Mouse (Mus musculus): ENCODE results near the gene Tmem150b.

Tmem150b gene

GRCm38 (mm10) chr7:4739544-4740275 lies 14.7 kb upstream of the Tmem150b start, which contains the start of gene Kmt5c:
TSS of gene Kmt5c (plus strand) at chr7:4740115.
- H3K36me3 ChIP-seq (ENCODE audit: insufficient read depth, low read length), result peaks cover 35% of the 10 kb centered on the region
- no peak for TF ChIP-seq CTCF (conservative IDR thresholded peaks at IDR 0.05; ENCODE audit: low read length)
- TF ChIP-seq NANOG (IDR thresholded peaks at IDR 0.05; ENCODE audit: borderline replicate concordance, low read length), result peak; percentile 64; the same call in 1 of the 2 replicates
- no peaks in the 10 kb centered on the region for H3K27me3 ChIP-seq (ENCODE audit: insufficient read depth, low read length)
- peaks cover 50% of the 10 kb centered on the region for H3K4me1 ChIP-seq (replicated peaks; ENCODE audit: low read depth, low read length)
- H3K4me3 ChIP-seq (replicated peaks; ENCODE audit: low read length), result peak within 1 kb of the TSS; percentile 96
- no peaks in the 10 kb centered on the region for H3K9me3 ChIP-seq (ENCODE audit: low read length)

- no peaks in the 10 kb centered on the region for H3K9me3 ChIP-seq (ENCODE audit: low read length)
- TF ChIP-seq NANOG (IDR thresholded peaks at IDR 0.05; ENCODE audit: borderline replicate concordance, low read length), result no peak
- TF ChIP-seq POU5F1 (IDR thresholded peaks at IDR 0.05; ENCODE audit: borderline replicate concordance, low read length), result no peak
- no peak for TF ChIP-seq CTCF (conservative IDR thresholded peaks at IDR 0.05; ENCODE audit: low read length)
- H3K36me3 ChIP-seq (ENCODE audit: insufficient read depth, low read length), result peaks cover 29% of the 10 kb centered on the region
- no peaks in the 10 kb centered on the region for H3K27me3 ChIP-seq (ENCODE audit: insufficient read depth, low read length)
- peaks cover 45% of the 10 kb centered on the region for H3K4me1 ChIP-seq (replicated peaks; ENCODE audit: low read depth, low read length)
- H3K4me3 ChIP-seq (replicated peaks; ENCODE audit: low read length), result peak overlapping the region; percentile 74
Measured at GRCm38 (mm10) chr7:4739041-4739543, 14.0 kb upstream of the Tmem150b start.

GRCm38 (mm10) chr7:4732968-4733392 lies 7.9 kb upstream of the Tmem150b start:
- H3K36me3 ChIP-seq (ENCODE audit: insufficient read depth, low read length), result no peaks in the 10 kb centered on the region
- H3K4me3 ChIP-seq (replicated peaks; ENCODE audit: low read length), result no peak overlapping the region
- H3K27me3 ChIP-seq (ENCODE audit: insufficient read depth, low read length), result no peaks in the 10 kb centered on the region
- H3K9me3 ChIP-seq (ENCODE audit: low read length), result no peaks in the 10 kb centered on the region
- H3K4me1 ChIP-seq (replicated peaks; ENCODE audit: low read depth, low read length), result peaks cover 9% of the 10 kb centered on the region
- no peak for TF ChIP-seq POU5F1 (IDR thresholded peaks at IDR 0.05; ENCODE audit: borderline replicate concordance, low read length)
- no peak for TF ChIP-seq NANOG (IDR thresholded peaks at IDR 0.05; ENCODE audit: borderline replicate concordance, low read length)
- TF ChIP-seq CTCF (conservative IDR thresholded peaks at IDR 0.05; ENCODE audit: low read length), result no peak

- Histone ChIP-seq H3K9me3 (ENCODE audit: low read length) (no peaks in the 10 kb centered on the region), H3K36me3 (ENCODE audit: insufficient read depth, low read length) (no peaks in the 10 kb centered on the region), H3K4me1 (replicated peaks; ENCODE audit: low read depth, low read length) (no peaks in the 10 kb centered on the region), H3K27me3 (ENCODE audit: insufficient read depth, low read length) (no peaks in the 10 kb centered on the region), H3K4me3 (replicated peaks; ENCODE audit: low read length) (no peak overlapping the region)
- TF ChIP-seq CTCF (conservative IDR thresholded peaks at IDR 0.05; ENCODE audit: low read length) (no peak), NANOG (IDR thresholded peaks at IDR 0.05; ENCODE audit: borderline replicate concordance, low read length) (no peak), POU5F1 (IDR thresholded peaks at IDR 0.05; ENCODE audit: borderline replicate concordance, low read length) (no peak)
Measured at GRCm38 (mm10) chr7:4731090-4731489, 6.0 kb upstream of the Tmem150b start.

GRCm38 (mm10) chr7:4724359-4724758 lies 690 bp downstream of the Tmem150b start:
- H3K36me3 ChIP-seq (ENCODE audit: insufficient read depth, low read length), result no peaks in the 10 kb centered on the region
- no peak overlapping the region for H3K4me3 ChIP-seq (replicated peaks; ENCODE audit: low read length)
- peaks cover 17% of the 10 kb centered on the region for H3K27me3 ChIP-seq (ENCODE audit: insufficient read depth, low read length)
- no peaks in the 10 kb centered on the region for H3K9me3 ChIP-seq (ENCODE audit: low read length)
- TF ChIP-seq POU5F1 (IDR thresholded peaks at IDR 0.05; ENCODE audit: borderline replicate concordance, low read length), result no peak
- no peak for TF ChIP-seq NANOG (IDR thresholded peaks at IDR 0.05; ENCODE audit: borderline replicate concordance, low read length)
- TF ChIP-seq CTCF (conservative IDR thresholded peaks at IDR 0.05; ENCODE audit: low read length), result no peak
- peaks cover 2% of the 10 kb centered on the region; the same call in 1 of the 2 replicates for H3K4me1 ChIP-seq (replicated peaks; ENCODE audit: low read depth, low read length)

- Histone ChIP-seq H3K9me3 (ENCODE audit: low read length) (no peaks in the 10 kb centered on the region), H3K27me3 (ENCODE audit: insufficient read depth, low read length) (peaks cover 17% of the 10 kb centered on the region), H3K4me1 (replicated peaks; ENCODE audit: low read depth, low read length) (peaks cover 6% of the 10 kb centered on the region; the same call in 1 of the 2 replicates), H3K36me3 (ENCODE audit: insufficient read depth, low read length) (no peaks in the 10 kb centered on the region), H3K4me3 (replicated peaks; ENCODE audit: low read length) (no peak overlapping the region)
- TF ChIP-seq POU5F1 (IDR thresholded peaks at IDR 0.05; ENCODE audit: borderline replicate concordance, low read length) (no peak), NANOG (IDR thresholded peaks at IDR 0.05; ENCODE audit: borderline replicate concordance, low read length) (no peak), CTCF (conservative IDR thresholded peaks at IDR 0.05; ENCODE audit: low read length) (no peak)
Measured at GRCm38 (mm10) chr7:4723508-4723907, 1.5 kb downstream of the Tmem150b start.

GRCm38 (mm10) chr7:4719276-4719675 lies 5.8 kb downstream of the Tmem150b start:
- H3K36me3 ChIP-seq (ENCODE audit: insufficient read depth, low read length), result peaks cover 25% of the 10 kb centered on the region
- no peaks in the 10 kb centered on the region for H3K9me3 ChIP-seq (ENCODE audit: low read length)
- H3K4me1 ChIP-seq (replicated peaks; ENCODE audit: low read depth, low read length), result peaks cover 35% of the 10 kb centered on the region
- H3K4me3 ChIP-seq (replicated peaks; ENCODE audit: low read length), result no peak overlapping the region
- H3K27me3 ChIP-seq (ENCODE audit: insufficient read depth, low read length), result peaks cover 9% of the 10 kb centered on the region
- TF ChIP-seq NANOG (IDR thresholded peaks at IDR 0.05; ENCODE audit: borderline replicate concordance, low read length) (no peak), POU5F1 (IDR thresholded peaks at IDR 0.05; ENCODE audit: borderline replicate concordance, low read length) (no peak), CTCF (conservative IDR thresholded peaks at IDR 0.05; ENCODE audit: low read length) (no peak)

- peaks cover 33% of the 10 kb centered on the region for H3K4me1 ChIP-seq (replicated peaks; ENCODE audit: low read depth, low read length)
- no peaks in the 10 kb centered on the region for H3K27me3 ChIP-seq (ENCODE audit: insufficient read depth, low read length)
- H3K4me3 ChIP-seq (replicated peaks; ENCODE audit: low read length), result no peak overlapping the region
- TF ChIP-seq POU5F1 (IDR thresholded peaks at IDR 0.05; ENCODE audit: borderline replicate concordance, low read length) (no peak), NANOG (IDR thresholded peaks at IDR 0.05; ENCODE audit: borderline replicate concordance, low read length) (no peak), CTCF (conservative IDR thresholded peaks at IDR 0.05; ENCODE audit: low read length) (no peak)
- peaks cover 48% of the 10 kb centered on the region for H3K36me3 ChIP-seq (ENCODE audit: insufficient read depth, low read length)
- no peaks in the 10 kb centered on the region for H3K9me3 ChIP-seq (ENCODE audit: low read length)
Measured at GRCm38 (mm10) chr7:4716955-4717354, 8.1 kb downstream of the Tmem150b start.
